Mouse (Mus musculus) megakaryocyte, embryonic 14.5 days (primary cell): ENCODE results near the gene Sptbn1.

ENCODE experiments used
- FLI1 ChIP-seq: IDR thresholded peaks from 2 replicates; pipeline ENCODE4 v1.6.1; 2012; ENCODE audit warnings: low read length, inconsistent platforms, mixed read lengths
- GATA1 ChIP-seq: IDR thresholded peaks from 3 replicates; pipeline ENCODE4 v1.6.1; 2012; ENCODE audit warnings: mixed read lengths, low read length, inconsistent platforms, borderline replicate concordance

DNA sequence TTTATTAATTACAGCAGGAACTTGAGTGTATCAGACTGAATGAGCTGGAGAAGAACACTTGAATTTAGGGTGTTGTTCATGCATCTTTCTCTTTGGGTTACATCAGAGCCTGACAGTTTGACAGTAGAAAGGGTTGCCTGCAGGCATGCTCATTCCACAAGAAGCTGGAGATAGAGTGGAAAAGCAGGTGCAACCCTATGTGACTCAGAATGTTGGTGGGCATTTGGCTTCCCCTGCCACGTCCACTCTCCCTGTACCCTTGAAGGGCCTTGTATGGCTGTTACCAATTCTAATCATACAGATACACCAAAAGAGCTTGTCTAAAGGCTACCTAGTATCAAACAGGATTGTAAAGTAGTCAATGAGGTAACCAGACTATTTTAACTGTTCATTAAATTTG is 106.2 kb downstream of the Sptbn1 start:
- no peak for TF ChIP-seq GATA1
- TF ChIP-seq FLI1: no peak
